Mouse (Mus musculus): ENCODE measurements around the gene Ufl1. TPM values are rescaled to one million over a fixed set of nuclear protein-coding genes. Genes with fewer than 3 reads are reported as not detected.

Ufl1 gene
- polyA plus RNA-seq, 1 experiment from 2014 or later = 43.6 TPM

GRCm38 (mm10) chr4:25206166-25206565 is 75.5 kb downstream of the Ufl1 start:
- Histone ChIP-seq H3K4me3 (ENCODE audit: low read depth, low read length) (no peak overlapping the region), H3K9me3 (ENCODE audit: control insufficient read depth, low read length) (no peaks in the 10 kb centered on the region), H3K4me2 (ENCODE audit: low read depth, low read length) (no peak overlapping the region), H3K27ac (replicated peaks; ENCODE audit: low read depth, low read length) (no peak overlapping the region), H3K36me3 (ENCODE audit: control insufficient read depth, insufficient read depth, low read length) (no peaks in the 10 kb centered on the region), H3K27me3 (replicated peaks; ENCODE audit: control insufficient read depth, insufficient read depth, low read length) (no peaks in the 10 kb centered on the region), H3K9ac (ENCODE audit: low read depth, low read length) (no peak overlapping the region), H3K4me1 (ENCODE audit: control insufficient read depth, insufficient read depth, low read length) (no peaks in the 10 kb centered on the region)
- ATAC-seq (ENCODE audit: low read depth) (no peak), DNase-seq (ENCODE audit: low spot score) (no peak)
- WGBS = 76% methylated on average over 4 of the region's 4 CpGs

Other genes with a start within 250 kb of the Ufl1 start
- 0.21 and 0.24 TPM in 2 replicates for gene Fhl5, start 38.9 kb downstream of the Ufl1 start, polyA plus RNA-seq (2014; fragmentation: Nextera tagmentation; extraction: Ambion mirVana)

All from embryonic facial prominence, embryonic 14.5 days (tissue).